Mouse (Mus musculus) ovary, postnatal 36 days (tissue): ENCODE measurements around the gene Gm11032.
"Not testable (repeated sequence)": the region's sequence is repeated elsewhere in the genome, so short reads cannot be mapped to it uniquely, and the experiment has no call there.

Source experiments
- DNase-seq: peaks from one replicate; pipeline ENCODE4 v3.0.0; 2022; ENCODE audit warnings: low spot score, mixed read lengths

Gene Gm11032

DNA sequence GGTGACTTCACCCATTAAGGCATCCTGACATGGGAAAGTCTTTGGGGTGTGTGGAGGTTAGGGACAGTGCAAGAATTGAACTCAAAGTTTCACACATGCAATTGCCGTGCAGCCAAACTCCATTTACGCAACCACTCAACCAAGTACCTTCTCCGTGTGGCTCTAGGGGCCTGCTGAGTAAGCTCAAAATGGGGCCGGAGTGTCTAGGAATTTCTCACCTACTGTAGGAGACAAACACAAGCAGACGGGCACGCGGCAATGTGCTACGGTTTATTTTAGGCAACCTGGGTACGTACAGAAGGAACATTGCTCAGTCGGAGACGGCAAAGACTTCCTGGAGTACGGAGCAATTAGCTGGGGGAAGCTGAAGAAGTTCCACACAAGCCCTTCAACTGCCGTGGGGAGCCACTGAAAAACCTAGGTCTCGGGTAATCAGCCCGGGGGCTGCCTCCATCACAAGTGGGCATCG is at the start of gene Gm11032:
Gm11032 (plus strand) TSS at position 51 of the 469 bp plus-strand sequence.
- DNase-seq: no peak

- no peak for DNase-seq
These were observed 48.4 kb upstream of the Gm11032 start for GRCm38 (mm10) chr11:4571491-4571901.

DNA sequence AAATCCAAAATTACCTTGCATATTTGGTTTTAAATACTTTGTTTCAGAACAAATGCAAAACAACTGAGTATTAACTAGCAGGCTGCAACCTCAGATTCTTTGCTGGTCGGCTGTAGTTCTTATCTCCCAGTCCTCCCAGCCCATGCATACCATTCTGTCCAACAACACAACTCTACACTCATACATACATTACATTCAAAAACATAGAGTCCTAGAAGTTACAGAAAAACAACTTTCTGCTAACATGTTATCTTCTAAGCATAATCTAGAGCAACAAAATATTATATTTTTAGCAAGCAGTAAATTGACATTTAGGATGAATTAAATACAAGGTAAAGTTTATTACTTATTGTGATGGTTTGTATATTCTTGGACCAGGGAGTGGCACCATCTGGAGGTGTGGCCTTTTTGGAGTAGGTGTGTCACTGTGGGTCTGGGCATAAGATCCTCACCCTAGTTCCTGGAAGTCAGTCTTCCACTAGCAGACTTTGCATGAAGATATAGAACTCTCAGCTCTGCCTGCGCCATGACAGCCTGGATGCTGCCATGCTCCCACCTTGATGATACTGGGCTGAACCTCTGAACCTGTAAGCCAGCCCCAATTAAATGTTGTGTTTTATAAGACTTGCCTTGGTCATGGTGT is 43.7 kb upstream of the Gm11032 start:
- DNase-seq: not testable (repeated sequence)

DNA sequence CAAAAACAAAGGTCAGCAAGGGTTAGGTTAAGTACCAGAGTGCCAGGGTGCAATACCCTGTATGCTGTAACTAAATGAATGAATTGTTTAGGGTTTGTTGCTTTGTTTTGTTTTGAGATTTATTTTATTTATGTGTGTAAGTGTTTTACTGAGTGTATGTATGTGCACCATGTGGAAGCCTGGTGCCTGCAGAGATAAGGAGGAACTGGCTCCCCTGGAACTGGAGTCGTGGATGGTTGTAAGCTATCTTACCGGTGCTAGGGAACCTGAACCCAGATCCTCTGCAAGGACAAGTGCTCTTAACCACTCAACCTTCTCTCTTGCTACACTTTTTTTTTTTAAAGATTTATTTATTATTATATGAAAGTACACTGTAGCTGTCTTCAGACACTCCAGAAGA is 42.8 kb upstream of the Gm11032 start:
- no peak for DNase-seq

GRCm38 (mm10) chr11:4578682-4579081 is 41.2 kb upstream of the Gm11032 start:
- DNase-seq: peak; percentile 30

- no peak for DNase-seq
These were observed 28.1 kb upstream of the Gm11032 start for GRCm38 (mm10) chr11:4591811-4592210.

- DNase-seq: no peak
These were observed 26.4 kb upstream of the Gm11032 start for GRCm38 (mm10) chr11:4593491-4593848.

DNA sequence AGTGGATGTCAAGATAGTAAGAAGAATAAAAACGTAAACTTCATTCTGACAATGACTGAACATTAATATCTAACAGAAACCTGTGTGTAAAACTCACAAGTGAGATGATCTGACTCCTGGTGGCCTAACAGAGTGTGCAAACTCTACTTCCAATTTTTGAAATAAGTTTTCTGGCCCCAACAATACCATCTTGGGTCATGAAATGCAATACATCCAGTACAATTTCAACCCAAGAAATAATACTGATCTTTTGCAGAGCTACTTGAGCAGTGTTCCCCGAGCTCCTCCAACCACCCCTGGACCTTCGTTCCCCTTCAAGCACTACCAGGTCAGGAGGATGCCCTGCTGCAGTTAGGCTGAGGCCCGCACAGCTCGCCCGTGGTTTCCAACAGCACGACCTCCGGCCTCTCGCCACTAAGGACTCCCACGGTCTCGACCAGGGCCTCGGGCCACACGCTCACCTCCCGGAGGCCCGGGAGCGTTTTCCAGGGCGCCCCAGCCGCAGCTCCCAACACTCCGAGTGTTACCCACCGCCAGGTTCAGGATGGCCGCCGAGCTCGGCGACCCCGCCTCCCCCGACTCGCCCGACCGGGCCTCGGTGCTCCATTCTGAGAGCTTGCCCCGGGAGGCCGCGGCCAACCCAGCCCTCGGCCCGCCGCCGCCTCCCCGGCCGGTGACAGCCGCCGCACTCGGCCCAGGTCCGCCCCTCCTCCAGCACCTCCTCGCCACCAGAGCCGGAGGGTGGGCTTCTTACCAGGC is 25.8 kb upstream of the Gm11032 start:
- DNase-seq: peak; percentile 59

GRCm38 (mm10) chr11:4594608-4595500 is 25.0 kb upstream of the Gm11032 start, which contains the start of gene Mtmr3:
Gene Mtmr3, minus strand, starts transcription at chr11:4594863.
- peak; percentile 95 for DNase-seq

GRCm38 (mm10) chr11:4598411-4598810 is 21.5 kb upstream of the Gm11032 start:
- no peak for DNase-seq

- DNase-seq: no peak
These were observed 20.0 kb upstream of the Gm11032 start for GRCm38 (mm10) chr11:4599916-4600315.

DNA sequence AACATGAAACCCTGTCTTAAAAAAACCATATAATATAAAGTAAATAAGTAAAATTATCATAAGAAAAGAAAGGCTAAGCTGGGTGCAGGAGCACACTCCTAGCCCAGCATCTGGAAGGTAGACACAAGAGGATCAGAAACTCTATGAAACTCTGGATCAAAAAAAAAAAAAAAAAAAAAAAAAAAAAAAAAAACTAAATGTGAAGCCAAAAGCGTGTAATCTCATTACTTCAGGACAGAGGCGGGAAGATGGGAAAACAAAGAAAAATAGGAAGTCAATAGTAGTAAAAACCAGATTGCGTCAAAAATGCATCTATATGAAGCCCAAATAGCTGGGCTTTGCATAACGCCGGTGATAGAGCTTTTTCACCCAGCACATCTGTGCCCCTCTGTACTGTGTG is 18.0 kb upstream of the Gm11032 start:
- DNase-seq: no peak

- DNase-seq: peak; percentile 36
These were observed 17.0 kb upstream of the Gm11032 start for GRCm38 (mm10) chr11:4602691-4603441.

DNA sequence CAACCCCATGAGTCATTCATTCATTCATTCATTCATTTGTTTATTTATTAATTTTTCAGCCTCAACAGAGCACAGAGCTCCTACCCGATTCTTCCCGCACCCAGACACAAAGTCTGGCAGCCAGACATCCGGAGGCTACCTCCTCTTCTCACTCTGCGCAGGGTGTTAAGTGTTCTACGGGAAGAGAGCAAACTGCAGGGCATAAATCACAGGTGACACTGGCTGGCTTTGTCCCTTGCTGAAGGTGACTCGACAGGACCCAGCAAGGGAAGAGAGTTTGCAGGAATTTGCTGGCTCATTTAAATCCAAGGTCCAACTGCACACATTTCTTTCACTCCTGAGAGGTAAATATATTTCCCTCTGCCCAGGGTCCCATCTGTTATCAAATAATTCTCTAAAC is 15.4 kb upstream of the Gm11032 start:
- DNase-seq: no peak

GRCm38 (mm10) chr11:4605414-4605813 is 14.5 kb upstream of the Gm11032 start:
- DNase-seq: no peak

DNA sequence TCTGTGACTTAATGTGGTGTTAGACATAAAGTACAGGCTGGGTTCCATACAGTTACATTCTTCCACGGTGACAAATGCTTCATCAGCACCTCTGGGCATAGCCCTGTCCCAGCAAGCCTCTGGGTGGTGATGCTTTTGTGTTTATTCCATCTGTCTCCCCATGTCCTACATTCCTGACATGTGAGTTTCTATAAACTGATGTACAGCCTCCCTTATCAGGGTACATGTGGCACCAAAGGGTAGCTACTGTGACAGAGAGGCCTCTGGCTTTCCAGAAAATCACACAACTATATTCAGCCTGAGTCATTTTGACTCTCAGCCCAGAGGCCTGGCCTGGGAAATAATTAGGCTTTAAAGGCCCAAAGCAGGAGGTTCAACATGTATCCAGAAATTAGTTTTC is 13.3 kb upstream of the Gm11032 start:
- DNase-seq: no peak

DNA sequence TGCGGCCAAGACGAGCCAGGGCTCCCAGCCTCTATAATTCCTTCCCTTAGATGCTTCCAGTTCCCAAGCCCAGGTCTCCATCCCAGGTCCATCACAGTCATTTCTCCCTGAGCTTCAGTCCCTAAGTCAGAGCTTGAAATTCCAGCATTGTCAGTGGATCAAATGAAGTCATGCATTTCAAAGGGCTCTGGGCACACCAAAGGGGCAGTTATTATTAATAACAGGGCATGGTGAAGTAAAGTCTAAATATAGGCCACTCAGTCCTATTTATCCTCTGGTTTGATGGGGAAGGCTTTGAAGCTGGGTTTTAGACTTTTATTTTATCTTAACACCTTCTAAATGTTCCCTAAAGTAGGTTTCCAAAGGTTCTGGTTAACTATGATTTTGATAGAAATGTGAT is 8.0 kb upstream of the Gm11032 start:
- DNase-seq: no peak

- DNase-seq: peak; percentile 38
These were observed 738 bp downstream of the Gm11032 start for GRCm38 (mm10) chr11:4620501-4621108.

DNA sequence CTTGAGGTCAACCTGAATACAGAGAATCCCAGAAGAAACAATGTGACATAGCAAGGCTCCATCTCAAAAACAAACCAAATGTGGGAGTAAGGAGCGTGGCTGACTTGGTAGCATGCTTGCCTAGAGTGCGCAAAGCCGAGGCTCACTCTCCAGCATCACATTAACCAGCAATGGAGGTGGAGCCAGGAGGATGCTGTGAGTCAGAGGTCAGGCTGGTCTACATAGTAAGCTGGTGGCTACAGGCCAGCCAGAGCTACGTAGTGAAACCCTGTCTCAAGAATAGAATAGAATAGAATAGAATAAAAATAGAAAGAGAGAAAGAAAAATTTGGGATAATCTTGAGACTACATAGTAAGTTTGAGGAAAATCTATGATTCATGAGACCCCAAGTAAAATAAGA is 2.0 kb downstream of the Gm11032 start:
- DNase-seq: no peak

DNA sequence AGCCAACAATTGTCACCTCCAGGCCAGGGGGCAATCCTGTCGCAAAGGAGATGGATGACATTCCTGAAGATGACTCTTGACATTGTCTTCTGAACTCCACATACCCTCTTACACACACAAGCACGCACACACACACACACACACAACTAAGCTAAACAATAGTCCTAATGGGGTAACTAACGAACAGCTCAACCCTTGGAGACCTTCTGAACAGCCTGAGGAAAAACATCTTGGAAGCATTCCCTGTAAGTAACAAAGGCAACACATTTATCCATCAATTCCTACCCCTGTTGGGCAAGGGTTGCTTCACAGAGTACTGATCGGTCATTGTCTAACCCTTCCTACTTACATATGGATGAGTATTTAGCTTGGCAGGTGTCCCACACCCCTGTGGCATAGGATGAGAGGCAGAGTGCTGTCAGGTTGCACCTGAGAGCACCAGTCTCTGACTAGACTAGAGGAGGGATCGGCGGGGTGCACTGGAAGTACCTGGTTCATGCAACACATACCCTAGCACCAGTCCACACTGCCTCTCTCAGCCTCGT is 2.6 kb downstream of the Gm11032 start:
- no peak for DNase-seq

GRCm38 (mm10) chr11:4622997-4623396 is 3.1 kb downstream of the Gm11032 start:
- no peak for DNase-seq
